Mouse (Mus musculus) erythroblast, embryonic 14.5 days (primary cell): Measurements from ENCODE around the gene Tlx2.

Experiments used
- GATA1 ChIP-seq: IDR thresholded peaks from 2 replicates; pipeline ENCODE4 v1.6.1; 2012; ENCODE audit warnings: low read length, inconsistent platforms, mixed read lengths
- TAL1 ChIP-seq: IDR thresholded peaks from 3 replicates; pipeline ENCODE4 v1.6.1; 2012; ENCODE audit warnings: low read length, inconsistent platforms, mixed read lengths

- no peak for TF ChIP-seq TAL1
- TF ChIP-seq GATA1 = no peak
Observed at GRCm38 (mm10) chr6:83040601-83041000, 29.5 kb downstream of the Tlx2 start.
